8 mouse cellular contexts compared by ENCODE assay signal in genomic region chr6:92441205-92441604, GRCm38 (mm10).
A peak's percentile ranks its signal among the peaks of the same experiment; 100 is the strongest.
DNase-seq lines count a peak whose midpoint lies in the region; ATAC-seq lines count a peak whose summit lies in the region.

No protein-coding gene starts in this region.

- intact Hi-C loops in heart, postnatal 36 days (cut with DNase I): loop anchor here (2.0 kb wide), 1 partner anchor 154 kb away; no protein-coding TSS in a partner anchor
- intact Hi-C loops in heart, postnatal 25 days (cut with DNase I): loop anchor here (2.0 kb wide), 1 partner anchor 156 kb away; no protein-coding TSS in a partner anchor
- intact Hi-C loops in gastrocnemius, postnatal 14 days (cut with DNase I; ENCODE audit: low total_unique reads): loop anchor here (2.0 kb wide), 1 partner anchor 154 kb away; no protein-coding TSS in a partner anchor

- DNase-seq in heart, postnatal 36 days: peak; percentile 23 to 45
- no peak for DNase-seq in heart, postnatal 25 days (ENCODE audit: low spot score)
- peak; percentile 39 for DNase-seq in urinary bladder, postnatal 25 days (ENCODE audit: low spot score)
- DNase-seq in urinary bladder, postnatal 4 days (ENCODE audit: low spot score in 2 of 2): no peak
- peak; percentile 42 for DNase-seq in gastrocnemius, postnatal 14 days
- DNase-seq in spleen, postnatal 36 days (ENCODE audit: low spot score in 2 of 2): no peak
- DNase-seq in right cerebral cortex, postnatal 4 days: no peak

- ATAC-seq in megakaryocyte-erythroid progenitor cell, adult 5-6 weeks (replicated peaks; ENCODE audit: low FRiP score, low TSS enrichment, poor library complexity, severe bottlenecking): peak; percentile 75; the same call in 1 of the 2 replicates

Comparison
In these comparisons a context has a peak if more than half of its experiments do, and no peak if none do; other contexts are left out.
1. DNase-seq: peak in heart, postnatal 36 days (2 of 2), urinary bladder, postnatal 25 days (single experiment) and gastrocnemius, postnatal 14 days (single experiment); none in heart, postnatal 25 days (single experiment), urinary bladder, postnatal 4 days (0 of 2), spleen, postnatal 36 days (0 of 2) and right cerebral cortex, postnatal 4 days (single experiment).